Mouse (Mus musculus) megakaryocyte, embryonic 14.5 days (primary cell): ENCODE measurements at regions not wholly inside any gene's neighbourhood (a gene's known extent, or its start where the extent isn't known, plus 50 kb on each side); places are given as distances from the start of the nearest gene placed in this dataset.

Experiments used
- H3K27me3 ChIP-seq: replicated peaks from 2 replicates; pipeline ENCODE3; 2012; ENCODE audit warnings: inconsistent platforms
- H3K36me3 ChIP-seq: replicated peaks from 2 replicates; pipeline ENCODE3; 2012; ENCODE audit warnings: low read length, inconsistent platforms, mixed read lengths
- H3K4me1 ChIP-seq: 2 replicates; pipeline ENCODE4 v1.6.1; 2012; ENCODE audit warnings: inconsistent platforms
- H3K4me3 ChIP-seq: replicated peaks from 2 replicates; pipeline ENCODE3; 2012; ENCODE audit warnings: moderate library complexity, mild to moderate bottlenecking, inconsistent platforms
- H3K9me3 ChIP-seq: 2 replicates; pipeline ENCODE4 v1.6.1; 2012; ENCODE audit warnings: inconsistent platforms
- FLI1 ChIP-seq: IDR thresholded peaks from 2 replicates; pipeline ENCODE4 v1.6.1; 2012; ENCODE audit warnings: low read length, inconsistent platforms, mixed read lengths
- GATA1 ChIP-seq: IDR thresholded peaks from 3 replicates; pipeline ENCODE4 v1.6.1; 2012; ENCODE audit warnings: mixed read lengths, low read length, inconsistent platforms, borderline replicate concordance

- Histone ChIP-seq H3K4me3 (no peak overlapping the region), H3K27me3 (peaks cover 44% of the 10 kb centered on the region), H3K36me3 (no peaks in the 10 kb centered on the region), H3K9me3 (peaks cover under 1% of the 10 kb centered on the region; the same call in 1 of the 2 replicates), H3K4me1 (peaks cover 76% of the 10 kb centered on the region)
- TF ChIP-seq FLI1 (no peak), GATA1 (no peak)
These were observed 85.8 kb downstream of the Irs2 start for GRCm38 (mm10) chr8:10922209-10923030.

GRCm38 (mm10) chr8:10921439-10922191 lies 86.6 kb downstream of the Irs2 start:
- TF ChIP-seq GATA1 (no peak), FLI1 (no peak)
- Histone ChIP-seq H3K9me3 (no peaks in the 10 kb centered on the region), H3K27me3 (peaks cover 39% of the 10 kb centered on the region), H3K4me1 (peaks cover 75% of the 10 kb centered on the region), H3K36me3 (no peaks in the 10 kb centered on the region), H3K4me3 (no peak overlapping the region)

- Histone ChIP-seq H3K36me3 (no peaks in the 10 kb centered on the region), H3K9me3 (no peaks in the 10 kb centered on the region), H3K4me3 (no peak overlapping the region), H3K27me3 (peaks cover 31% of the 10 kb centered on the region), H3K4me1 (peaks cover 60% of the 10 kb centered on the region)
- TF ChIP-seq FLI1 (no peak), GATA1 (no peak)
These were observed 88.6 kb downstream of the Irs2 start for GRCm38 (mm10) chr8:10919620-10920019.

DNA sequence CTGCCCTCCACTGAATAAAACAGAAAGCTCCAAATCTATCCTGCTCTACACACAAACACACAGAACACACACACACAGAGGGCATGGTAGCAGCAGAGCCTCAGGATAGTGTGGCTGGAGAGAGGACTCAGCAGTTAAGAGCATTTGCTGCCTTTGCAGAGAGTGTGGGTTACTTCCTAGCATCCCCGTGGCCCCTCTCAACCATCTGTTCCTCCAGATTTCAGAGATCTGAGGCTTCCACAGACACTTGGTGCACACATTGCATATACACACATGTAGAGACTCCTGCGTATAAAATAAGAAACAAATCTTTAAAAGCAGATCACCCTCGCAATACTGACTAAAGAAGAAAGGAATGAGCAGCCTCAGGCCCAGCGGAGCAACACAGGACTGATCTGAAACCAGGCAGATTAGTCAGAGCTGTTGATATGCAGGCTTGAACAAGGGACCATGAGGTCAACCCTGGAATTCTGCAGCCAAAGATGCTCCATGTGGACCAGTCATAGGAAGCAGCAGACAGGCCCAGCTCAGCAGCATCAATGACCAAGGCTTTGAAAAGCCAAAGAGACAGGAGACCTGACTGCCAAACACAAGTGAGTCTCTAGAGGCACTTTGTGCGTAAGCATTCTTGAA lies 89.7 kb downstream of the Irs2 start:
- H3K36me3 ChIP-seq: no peaks in the 10 kb centered on the region
- no peaks in the 10 kb centered on the region for H3K9me3 ChIP-seq
- H3K4me1 ChIP-seq: peaks cover 55% of the 10 kb centered on the region
- TF ChIP-seq FLI1 (no peak), GATA1 (no peak)
- no peak overlapping the region for H3K4me3 ChIP-seq
- H3K27me3 ChIP-seq: peaks cover 37% of the 10 kb centered on the region

DNA sequence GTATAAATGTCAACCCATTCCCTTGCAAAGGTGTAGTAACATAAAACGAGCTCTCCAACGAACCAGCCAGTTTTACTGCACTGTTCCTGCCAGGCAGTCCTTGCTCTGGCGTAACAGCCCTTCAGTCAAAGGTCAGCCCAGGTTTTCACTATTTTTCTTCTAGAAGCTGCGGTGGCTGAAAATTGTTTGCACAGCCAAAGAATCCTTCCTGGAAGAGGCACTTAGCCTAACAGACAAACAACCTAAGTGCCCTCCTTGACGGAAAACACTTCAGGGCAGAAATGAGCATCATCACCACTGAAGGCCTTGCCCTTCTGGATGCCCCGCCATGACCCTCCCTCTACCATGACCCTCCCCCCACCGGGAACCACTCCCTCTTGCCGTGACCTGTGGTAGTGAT lies 93.6 kb downstream of the Irs2 start:
- no peaks in the 10 kb centered on the region for H3K36me3 ChIP-seq
- H3K9me3 ChIP-seq: no peaks in the 10 kb centered on the region
- TF ChIP-seq FLI1 (no peak), GATA1 (no peak)
- H3K4me1 ChIP-seq: peaks cover 63% of the 10 kb centered on the region
- no peak overlapping the region for H3K4me3 ChIP-seq
- H3K27me3 ChIP-seq: peaks cover 36% of the 10 kb centered on the region

DNA sequence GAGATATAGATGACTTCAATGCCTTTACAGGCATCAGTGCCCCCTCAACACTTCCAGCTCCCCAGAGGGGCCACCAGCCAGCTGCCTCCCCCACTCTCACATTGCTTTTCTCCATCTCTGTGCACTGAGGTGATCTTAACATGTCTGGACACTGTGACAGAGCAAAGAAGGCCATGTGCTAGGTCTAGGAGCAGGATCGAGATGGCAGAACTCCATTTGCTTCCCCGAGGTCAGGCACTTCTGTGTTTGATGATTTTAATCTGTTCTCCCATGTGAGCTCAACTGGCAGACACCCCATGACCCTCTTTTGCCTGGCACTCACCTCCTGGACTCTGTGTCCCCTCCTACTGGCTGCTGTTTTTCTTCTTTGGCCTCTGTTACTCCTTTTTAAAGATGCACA lies 95.8 kb downstream of the Irs2 start:
- no peak for TF ChIP-seq GATA1
- TF ChIP-seq FLI1: no peak
- Histone ChIP-seq H3K4me3 (no peak overlapping the region), H3K36me3 (no peaks in the 10 kb centered on the region), H3K9me3 (no peaks in the 10 kb centered on the region), H3K27me3 (peaks cover 36% of the 10 kb centered on the region), H3K4me1 (peaks cover 60% of the 10 kb centered on the region)

- no peak for TF ChIP-seq GATA1
- no peak for TF ChIP-seq FLI1
- peaks cover 59% of the 10 kb centered on the region for H3K4me1 ChIP-seq
- H3K9me3 ChIP-seq: no peaks in the 10 kb centered on the region
- H3K27me3 ChIP-seq: peaks cover 37% of the 10 kb centered on the region
- peak overlapping the region; percentile 62 for H3K4me3 ChIP-seq
- no peaks in the 10 kb centered on the region for H3K36me3 ChIP-seq
These were observed 96.9 kb downstream of the Irs2 start for GRCm38 (mm10) chr8:10911371-10911770.

- H3K4me1 ChIP-seq: peaks cover 59% of the 10 kb centered on the region
- no peaks in the 10 kb centered on the region for H3K9me3 ChIP-seq
- peaks cover 39% of the 10 kb centered on the region for H3K27me3 ChIP-seq
- peak overlapping the region; percentile 62 for H3K4me3 ChIP-seq
- TF ChIP-seq GATA1 (no peak), FLI1 (no peak)
- no peaks in the 10 kb centered on the region for H3K36me3 ChIP-seq
These were observed 97.3 kb downstream of the Irs2 start for GRCm38 (mm10) chr8:10910954-10911353.

DNA sequence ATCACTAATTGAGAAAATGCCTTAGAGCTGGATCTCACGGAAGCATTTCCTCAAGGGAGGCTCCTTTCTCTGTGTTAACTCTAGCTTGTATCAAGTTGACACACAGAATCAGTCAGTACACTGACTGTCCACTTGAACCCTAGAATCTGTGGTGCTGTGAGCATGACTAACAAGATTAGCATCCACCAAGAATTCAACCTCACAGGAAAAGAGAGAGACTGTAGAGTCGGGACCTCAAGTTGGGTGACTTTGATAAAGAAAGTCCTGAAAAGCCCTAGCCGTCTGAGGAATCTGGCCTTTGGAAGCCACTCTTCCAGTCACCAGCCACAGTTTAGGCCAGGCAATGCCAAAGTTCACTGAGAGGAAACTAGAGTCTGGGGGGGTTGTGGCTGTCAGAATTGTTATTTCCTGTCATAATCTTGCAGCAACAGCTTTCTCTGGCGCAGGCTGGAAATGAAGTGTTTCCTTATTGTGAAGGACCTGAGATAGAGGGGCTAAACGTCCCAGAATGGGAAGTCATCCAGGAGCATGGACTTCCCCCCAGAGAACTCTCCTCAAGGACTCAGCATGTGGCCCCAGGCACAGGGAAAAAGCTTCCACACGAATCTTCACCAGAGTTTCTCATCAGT lies 97.9 kb downstream of the Irs2 start:
- H3K9me3 ChIP-seq: no peaks in the 10 kb centered on the region
- no peaks in the 10 kb centered on the region for H3K36me3 ChIP-seq
- TF ChIP-seq GATA1: no peak
- no peak for TF ChIP-seq FLI1
- H3K4me3 ChIP-seq: peak overlapping the region; percentile 3
- peaks cover 61% of the 10 kb centered on the region for H3K4me1 ChIP-seq
- H3K27me3 ChIP-seq: peaks cover 40% of the 10 kb centered on the region

DNA sequence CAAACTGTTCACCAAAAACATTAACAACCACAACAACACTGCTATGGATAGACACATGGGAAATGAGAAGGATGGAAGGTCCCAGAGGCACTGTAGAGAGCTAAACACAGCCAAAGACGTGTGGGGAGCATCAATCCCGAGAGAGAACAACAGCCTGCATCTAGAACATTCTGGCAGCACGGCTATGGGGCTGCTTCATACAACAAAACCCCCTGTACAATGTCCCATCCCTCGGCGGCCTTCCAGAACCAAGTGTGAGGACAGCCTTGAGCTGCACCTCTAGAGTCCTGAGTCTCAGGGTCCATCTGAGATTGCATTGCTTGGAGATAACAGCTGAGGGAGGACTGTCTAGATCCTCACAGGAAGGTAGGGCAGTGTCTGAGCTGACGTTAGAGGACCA lies 99.1 kb downstream of the Irs2 start:
- peaks cover 41% of the 10 kb centered on the region for H3K27me3 ChIP-seq
- TF ChIP-seq FLI1: no peak
- no peak for TF ChIP-seq GATA1

More for the DNA sequence above, 99.1 kb downstream of the Irs2 start:
- Histone ChIP-seq H3K36me3 (no peaks in the 10 kb centered on the region), H3K9me3 (no peaks in the 10 kb centered on the region), H3K4me1 (peaks cover 59% of the 10 kb centered on the region), H3K4me3 (peak overlapping the region; percentile 2)
